ENCODE assay signal across 10 mouse cellular contexts in the genomic region with DNA sequence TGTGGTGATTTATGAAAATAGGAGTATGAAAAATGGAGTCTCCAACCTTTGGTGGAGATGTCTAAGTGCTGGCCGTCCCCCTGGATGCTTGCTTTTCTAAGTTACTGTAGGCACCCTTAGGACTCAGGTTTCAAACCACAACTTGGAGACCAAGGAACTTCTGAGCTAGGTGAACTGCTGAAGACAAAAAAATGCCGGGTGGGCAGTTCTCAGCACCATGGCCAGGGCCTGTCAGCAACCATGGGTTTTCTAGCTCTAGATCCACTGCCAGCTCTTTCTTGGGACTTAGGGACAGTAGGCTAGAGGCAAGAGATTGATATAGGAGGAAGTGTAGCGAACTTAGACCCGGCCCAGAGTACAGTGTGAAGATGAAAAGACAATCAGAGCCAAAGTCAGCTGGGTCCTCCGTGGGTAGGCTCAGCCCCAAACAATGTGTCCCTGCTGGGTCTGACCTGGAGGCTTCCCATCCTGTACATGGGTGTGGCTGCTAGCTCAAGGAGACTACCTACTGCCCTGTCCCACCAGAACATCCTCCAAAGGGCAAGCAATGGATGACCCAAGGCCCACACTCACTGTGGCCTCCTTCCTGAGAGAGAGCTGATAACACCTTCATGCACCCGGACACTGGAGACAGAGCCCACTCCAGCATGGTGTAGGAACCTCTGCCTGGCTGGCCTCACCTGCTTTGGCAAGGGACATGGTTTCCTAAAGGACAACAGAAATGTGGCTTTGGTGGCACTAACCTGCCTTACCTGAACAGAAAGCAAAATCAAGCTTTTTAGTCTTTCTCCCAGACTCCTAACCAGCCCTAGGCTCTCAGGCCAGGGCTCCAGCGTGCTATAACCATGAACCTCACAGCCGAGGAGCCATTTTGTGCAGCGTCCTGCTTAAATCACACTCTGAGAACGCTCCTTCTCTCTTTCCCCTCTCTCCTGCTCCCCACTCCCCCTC. TPM values are rescaled to one million over a fixed set of nuclear protein-coding genes. Genes with fewer than 3 reads are reported as not detected.
DNase-seq lines count a peak whose midpoint lies in the region; ATAC-seq lines count a peak whose summit lies in the region.
"Had no signal": no experiment of that assay in that cellular context is flagged by ENCODE, and none has a peak within 500 bp of the region (broad histone marks: within the 10 kb centered on the region; RNA-seq: fewer than 3 reads in every experiment).

No protein-coding gene starts in this region.

- H3K4me3 ChIP-seq in hindbrain, embryonic 13.5 days = peak overlapping the region; percentile 95
- peak overlapping the region; percentile 90 for H3K4me3 ChIP-seq in neural tube, embryonic 14.5 days (ENCODE audit: low read depth, low read length)
- H3K4me3 ChIP-seq: heart, embryonic 13.5 days had no signal

- peaks cover 52% of the 10 kb centered on the region for H3K27me3 ChIP-seq in hindbrain, embryonic 13.5 days
- no peaks in the 10 kb centered on the region; the same call in 1 of the 2 replicates for H3K27me3 ChIP-seq in neural tube, embryonic 14.5 days (ENCODE audit: control insufficient read depth, insufficient read depth, low read length)

- 3% methylated on average over 10 of the region's 10 CpGs for WGBS in hindbrain, embryonic 13.5 days
- 4% methylated on average over 10 of the region's 10 CpGs for WGBS in neural tube, embryonic 14.5 days

- peak overlapping the region; percentile 96 for H3K4me2 ChIP-seq in hindbrain, embryonic 13.5 days
- peak overlapping the region; percentile 94 for H3K4me2 ChIP-seq in neural tube, embryonic 14.5 days (ENCODE audit: low read depth, low read length)
- H3K4me2 ChIP-seq: heart, embryonic 13.5 days had no signal

- 0 out of 2 replicates have a peak, but pooled peaks cover 3% of the 10 kb centered on the region for H3K36me3 ChIP-seq in hindbrain, embryonic 13.5 days
- no peaks in the 10 kb centered on the region for H3K36me3 ChIP-seq in neural tube, embryonic 14.5 days (ENCODE audit: control insufficient read depth, insufficient read depth, low read length)
- H3K36me3 ChIP-seq: heart, embryonic 13.5 days had no signal

- H3K9ac ChIP-seq in hindbrain, embryonic 13.5 days = peak overlapping the region; percentile 100
- H3K9ac ChIP-seq in neural tube, embryonic 14.5 days (replicated peaks; ENCODE audit: low read depth, low read length) = peak overlapping the region; percentile 99
- H3K9ac ChIP-seq: heart, embryonic 13.5 days had no signal

- ATAC-seq in hindbrain, embryonic 13.5 days (ENCODE audit: low FRiP score) = no peak
- no peak for ATAC-seq in neural tube, embryonic 14.5 days (ENCODE audit: low read depth)

- no peaks in the 10 kb centered on the region for H3K9me3 ChIP-seq in hindbrain, embryonic 13.5 days
- no peaks in the 10 kb centered on the region for H3K9me3 ChIP-seq in neural tube, embryonic 14.5 days (ENCODE audit: control insufficient read depth, low read length)
- H3K9me3 ChIP-seq: heart, embryonic 13.5 days had no signal

- H3K27ac ChIP-seq in hindbrain, embryonic 13.5 days = peak overlapping the region; percentile 99
- peak overlapping the region; percentile 99 for H3K27ac ChIP-seq in neural tube, embryonic 14.5 days (ENCODE audit: low read depth, low read length)
- H3K27ac ChIP-seq: heart, embryonic 13.5 days had no signal

- peak; percentile 19 for DNase-seq in adrenal gland, postnatal 10 days
- DNase-seq in adrenal gland, adult 8-10 months = no peak
- peak; percentile 23 for DNase-seq in retina, embryonic 14.5 days (ENCODE audit: low spot score)
- no peak for DNase-seq in retina, postnatal 1 day
- no peak for DNase-seq in frontal cortex, postnatal 14 days (ENCODE audit: low spot score in 2 of 2)
- DNase-seq in adrenal gland, adult 18-20 months (ENCODE audit: low spot score in 2 of 2) = no peak
- DNase-seq: lung, postnatal 36 days had no signal

- peaks cover 57% of the 10 kb centered on the region for H3K4me1 ChIP-seq in hindbrain, embryonic 13.5 days (replicated peaks)
- peaks cover 8% of the 10 kb centered on the region; the same call in 1 of the 2 replicates for H3K4me1 ChIP-seq in neural tube, embryonic 14.5 days (ENCODE audit: control insufficient read depth, insufficient read depth, low read length)

RNA-seq across cellular contexts. Expression of a gene that starts 36.3 kb away (rescaled TPM):
- 10 to 100 TPM; 78.9 to 83.1 TPM for total RNA-seq in adrenal gland, postnatal 10 days (2021)
- 10 to 100 TPM; 73.6 to 86.6 (median 84.0) TPM for total RNA-seq in adrenal gland, adult 8-10 months (2022)
- 21.9 and 22.5 TPM in 2 replicates for polyA plus RNA-seq in hindbrain, embryonic 13.5 days (2015; fragmentation: Nextera tagmentation; extraction: Ambion mirVana)
- polyA plus RNA-seq in neural tube, embryonic 14.5 days (2014; fragmentation: Nextera tagmentation; extraction: Ambion mirVana) = 23.0 and 30.5 TPM in 2 replicates
- 10 to 100 TPM; 63.5 to 79.3 TPM for total RNA-seq in adrenal gland, adult 18-20 months (2021)

Comparison
In these comparisons a context has a peak if more than half of its experiments do, and no peak if none do; other contexts are left out.
1. DNase-seq: peak in adrenal gland, postnatal 10 days (single experiment) and retina, embryonic 14.5 days (single experiment); none in adrenal gland, adult 8-10 months (single experiment), retina, postnatal 1 day (single experiment), frontal cortex, postnatal 14 days (0 of 2) and adrenal gland, adult 18-20 months (0 of 2).